Mouse (Mus musculus) Muller cell, postnatal 12 days (primary cell): ENCODE measurements around the gene Lime1.

ENCODE experiments used
- DNase-seq: peaks from one replicate; pipeline ENCODE4 v3.0.0-alpha.2; 2015; ENCODE audit errors: inconsistent ontology term

Gene Lime1

GRCm38 (mm10) chr2:181391022-181391421, 11.1 kb downstream of the Lime1 start:
- no peak for DNase-seq

- no peak for DNase-seq
These were observed 11.7 kb downstream of the Lime1 start for GRCm38 (mm10) chr2:181391541-181391940.

GRCm38 (mm10) chr2:181392600-181393213, 12.8 kb downstream of the Lime1 start:
- DNase-seq = peak; percentile 52

GRCm38 (mm10) chr2:181394086-181394485, 14.2 kb downstream of the Lime1 start:
- DNase-seq = no peak

- peak; percentile 54 for DNase-seq
These were observed 17.4 kb downstream of the Lime1 start for GRCm38 (mm10) chr2:181397207-181397761.

- DNase-seq = no peak
These were observed 21.6 kb downstream of the Lime1 start for GRCm38 (mm10) chr2:181401497-181401896.

GRCm38 (mm10) chr2:181403722-181404121, 23.8 kb downstream of the Lime1 start:
- no peak for DNase-seq

- DNase-seq = no peak
These were observed 29.8 kb downstream of the Lime1 start for GRCm38 (mm10) chr2:181409643-181410042.

- DNase-seq = peak; percentile 64
These were observed 31.0 kb downstream of the Lime1 start for GRCm38 (mm10) chr2:181410760-181411473.

- peak; percentile 61 for DNase-seq
These were observed 33.3 kb downstream of the Lime1 start for GRCm38 (mm10) chr2:181413141-181413540.

GRCm38 (mm10) chr2:181415945-181416344, 36.1 kb downstream of the Lime1 start:
- DNase-seq = peak; percentile 28

- no peak for DNase-seq
These were observed 39.5 kb downstream of the Lime1 start for GRCm38 (mm10) chr2:181419359-181419758.

GRCm38 (mm10) chr2:181420426-181420825, 40.5 kb downstream of the Lime1 start:
- DNase-seq = no peak

GRCm38 (mm10) chr2:181420903-181421638, 41.2 kb downstream of the Lime1 start:
- no peak for DNase-seq

- DNase-seq = no peak
These were observed 44.0 kb downstream of the Lime1 start for GRCm38 (mm10) chr2:181423834-181424233.
